Mouse (Mus musculus) thymus, postnatal 25 days (tissue): ENCODE measurements around the gene Tnfsf15.

Experiments
- DNase-seq: peaks from one replicate; pipeline ENCODE4 v3.0.0; 2022

The Tnfsf15 gene

GRCm38 (mm10) chr4:63744693-63745171 lies at the start of gene Tnfsf15:
TSS of gene Tnfsf15 (minus strand) at chr4:63745113.
- no peak for DNase-seq

- no peak for DNase-seq
Measured at GRCm38 (mm10) chr4:63792328-63792727, 47.4 kb upstream of the Tnfsf15 start.

GRCm38 (mm10) chr4:63785466-63785865 lies 40.6 kb upstream of the Tnfsf15 start:
- no peak for DNase-seq

- no peak for DNase-seq
Measured at GRCm38 (mm10) chr4:63783826-63784225, 38.9 kb upstream of the Tnfsf15 start.

- DNase-seq: no peak
Measured at GRCm38 (mm10) chr4:63782970-63783613, 38.2 kb upstream of the Tnfsf15 start.

- DNase-seq: no peak
Measured at GRCm38 (mm10) chr4:63777223-63777622, 32.3 kb upstream of the Tnfsf15 start.

- DNase-seq: no peak
Measured at GRCm38 (mm10) chr4:63773306-63774090, 28.6 kb upstream of the Tnfsf15 start.

- DNase-seq: no peak
Measured at GRCm38 (mm10) chr4:63772514-63772913, 27.6 kb upstream of the Tnfsf15 start.

- no peak for DNase-seq
Measured at GRCm38 (mm10) chr4:63771291-63771690, 26.4 kb upstream of the Tnfsf15 start.

GRCm38 (mm10) chr4:63769161-63769560 lies 24.2 kb upstream of the Tnfsf15 start:
- DNase-seq: no peak

- DNase-seq: no peak
Measured at GRCm38 (mm10) chr4:63765050-63765449, 20.1 kb upstream of the Tnfsf15 start.

GRCm38 (mm10) chr4:63759931-63760330 lies 15.0 kb upstream of the Tnfsf15 start:
- DNase-seq: no peak

GRCm38 (mm10) chr4:63757527-63758154 lies 12.7 kb upstream of the Tnfsf15 start:
- no peak for DNase-seq

- DNase-seq: no peak
Measured at GRCm38 (mm10) chr4:63756072-63756471, 11.2 kb upstream of the Tnfsf15 start.

GRCm38 (mm10) chr4:63754467-63755020 lies 9.6 kb upstream of the Tnfsf15 start:
- DNase-seq: no peak

- no peak for DNase-seq
Measured at GRCm38 (mm10) chr4:63753855-63754254, 8.9 kb upstream of the Tnfsf15 start.

- peak; percentile 6 for DNase-seq
Measured at GRCm38 (mm10) chr4:63752687-63753523, 8.0 kb upstream of the Tnfsf15 start.

- no peak for DNase-seq
Measured at GRCm38 (mm10) chr4:63748061-63748730, 3.3 kb upstream of the Tnfsf15 start.

- no peak for DNase-seq
Measured at GRCm38 (mm10) chr4:63745271-63745670, 358 bp upstream of the Tnfsf15 start.

- DNase-seq: no peak
Measured at GRCm38 (mm10) chr4:63743660-63744059, 1.3 kb downstream of the Tnfsf15 start.

- DNase-seq: no peak
Measured at GRCm38 (mm10) chr4:63742763-63743371, 2.0 kb downstream of the Tnfsf15 start.
